9 mouse cellular contexts compared by ENCODE assay signal in the genomic region with DNA sequence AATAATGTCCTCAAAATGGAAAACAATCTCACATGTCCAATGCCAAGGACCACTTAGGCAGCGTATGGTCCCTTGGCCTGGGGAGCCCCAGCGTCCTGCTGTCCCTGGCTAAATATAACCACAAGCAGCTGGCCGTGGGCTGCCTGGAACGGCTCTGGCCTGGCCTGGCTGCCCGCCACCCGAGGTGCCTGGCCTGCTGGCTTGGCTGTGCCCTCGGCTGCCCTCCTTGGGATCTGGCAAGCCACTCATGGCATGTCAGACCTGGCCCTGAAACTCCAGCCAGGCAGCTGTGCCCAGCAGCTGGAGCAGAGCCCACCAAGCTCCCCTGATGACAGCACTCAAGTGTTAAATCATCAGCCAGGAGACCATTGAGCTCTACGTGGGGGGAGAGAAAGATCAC.
DNase-seq lines count a peak whose midpoint lies in the region; ATAC-seq and TF ChIP-seq lines count a peak whose summit lies in the region.
"Had no signal": no experiment of that assay in that cellular context is flagged by ENCODE, and none has a peak within 500 bp of the region (broad histone marks: within the 10 kb centered on the region; RNA-seq: fewer than 3 reads in every experiment).

No protein-coding gene starts in this region.

- peaks cover 47% of the 10 kb centered on the region for H3K4me1 ChIP-seq in hindbrain, postnatal 0 days (ENCODE audit: insufficient read depth, low read length)
- peaks cover 50% of the 10 kb centered on the region for H3K4me1 ChIP-seq in neural tube, embryonic 14.5 days (ENCODE audit: control insufficient read depth, insufficient read depth, low read length)
- H3K4me1 ChIP-seq in liver, embryonic 11.5 days (replicated peaks; ENCODE audit: control insufficient read depth, insufficient read depth, low read length) = no peaks in the 10 kb centered on the region

- intact Hi-C loops in left cerebral cortex, adult 2 months (cut with DNase I) = loop anchor here (5.0 to 10.0 kb wide), 4 partner anchors 98 to 302 kb away; no protein-coding TSS in a partner anchor
- intact Hi-C loops in gastrocnemius, postnatal 14 days (cut with DNase I; ENCODE audit: low total_unique reads) = no loop called here

- peak overlapping the region; percentile 13; the same call in 1 of the 2 replicates for H3K27ac ChIP-seq in left cerebral cortex, adult 2 months
- H3K27ac ChIP-seq in hindbrain, postnatal 0 days = peak overlapping the region; percentile 32; the same call in 1 of the 2 replicates
- 0 out of 2 replicates have a peak overlapping the region, but pooled peaks have one; percentile 28 for H3K27ac ChIP-seq in neural tube, embryonic 14.5 days (ENCODE audit: low read depth, low read length)
- no peak overlapping the region for H3K27ac ChIP-seq in liver, embryonic 11.5 days (ENCODE audit: low read depth, low read length)

- H3K27me3 ChIP-seq in hindbrain, postnatal 0 days (ENCODE audit: insufficient read depth, low read length) = no peaks in the 10 kb centered on the region; the same call in 1 of the 2 replicates
- H3K27me3 ChIP-seq in neural tube, embryonic 14.5 days (ENCODE audit: control insufficient read depth, insufficient read depth, low read length) = no peaks in the 10 kb centered on the region
- H3K27me3 ChIP-seq in liver, embryonic 11.5 days (replicated peaks; ENCODE audit: control insufficient read depth, insufficient read depth, low read length) = no peaks in the 10 kb centered on the region; the same call in 1 of the 2 replicates

- peak in 1 of 2 experiments; percentile 43 for DNase-seq in left cerebral cortex, adult 2 months (ENCODE audit: extremely low spot score in 1 of 2, low spot score in 2 of 2)
- DNase-seq in left cerebral cortex, adult 11 months (ENCODE audit: low spot score) = no peak
- DNase-seq in adrenal gland, postnatal 36 days = peak; percentile 78 to 80
- DNase-seq in gastrocnemius, postnatal 14 days = peak; percentile 91
- peak; percentile 67 for DNase-seq in hindbrain, postnatal 0 days (ENCODE audit: low spot score)
- no peak for DNase-seq in liver, embryonic 11.5 days (ENCODE audit: low spot score)

- 31% methylated on average over 8 of the region's 8 CpGs for WGBS in hindbrain, postnatal 0 days
- 45% methylated on average over 8 of the region's 8 CpGs for WGBS in neural tube, embryonic 14.5 days
- 52% methylated on average over 8 of the region's 8 CpGs for WGBS in liver, embryonic 11.5 days

- no peak for TF ChIP-seq CTCF in left cerebral cortex, adult 2 months (IDR thresholded peaks at IDR 0.05)
- no peak for TF ChIP-seq CTCF in hindbrain, postnatal 0 days (IDR thresholded peaks at IDR 0.05; ENCODE audit: low read depth)

- ATAC-seq in hindbrain, postnatal 0 days = peak; percentile 40
- no peak for ATAC-seq in neural tube, embryonic 14.5 days (ENCODE audit: low read depth)
- ATAC-seq in erythroblast, adult 5-6 weeks (replicated peaks; ENCODE audit: low FRiP score, poor library complexity, severe bottlenecking) = no peak
- no peak for ATAC-seq in liver, embryonic 11.5 days (replicated peaks; ENCODE audit: low FRiP score)

- no peak overlapping the region for H3K9ac ChIP-seq in hindbrain, postnatal 0 days (replicated peaks; ENCODE audit: low read length)
- no peak overlapping the region for H3K9ac ChIP-seq in neural tube, embryonic 14.5 days (replicated peaks; ENCODE audit: low read depth, low read length)
- H3K9ac ChIP-seq in liver, embryonic 11.5 days (ENCODE audit: low read depth, low read length) = no peak overlapping the region

- no peak overlapping the region for H3K4me3 ChIP-seq in left cerebral cortex, adult 2 months
- no peak overlapping the region for H3K4me3 ChIP-seq in hindbrain, postnatal 0 days (ENCODE audit: low read length)
- no peak overlapping the region for H3K4me3 ChIP-seq in neural tube, embryonic 14.5 days (ENCODE audit: low read depth, low read length)
- no peak overlapping the region for H3K4me3 ChIP-seq in liver, embryonic 11.5 days (ENCODE audit: low read depth, low read length)
- H3K4me3 ChIP-seq: erythroblast, embryonic 14.5 days had no signal

- H3K36me3 ChIP-seq in hindbrain, postnatal 0 days (ENCODE audit: insufficient read depth, low read length) = no peaks in the 10 kb centered on the region
- no peaks in the 10 kb centered on the region for H3K36me3 ChIP-seq in neural tube, embryonic 14.5 days (ENCODE audit: control insufficient read depth, insufficient read depth, low read length)
- no peaks in the 10 kb centered on the region for H3K36me3 ChIP-seq in liver, embryonic 11.5 days (ENCODE audit: control insufficient read depth, insufficient read depth, low read length)

- H3K9me3 ChIP-seq in hindbrain, postnatal 0 days (ENCODE audit: low read length) = no peaks in the 10 kb centered on the region
- H3K9me3 ChIP-seq in neural tube, embryonic 14.5 days (ENCODE audit: control insufficient read depth, low read length) = no peaks in the 10 kb centered on the region
- H3K9me3 ChIP-seq in liver, embryonic 11.5 days (ENCODE audit: control insufficient read depth, low read length) = no peaks in the 10 kb centered on the region

- no peak overlapping the region for H3K4me2 ChIP-seq in hindbrain, postnatal 0 days (ENCODE audit: low read depth, low read length)
- H3K4me2 ChIP-seq in neural tube, embryonic 14.5 days (ENCODE audit: low read depth, low read length) = no peak overlapping the region
- H3K4me2 ChIP-seq in liver, embryonic 11.5 days = no peak overlapping the region

Comparison
In these comparisons a context has a peak if more than half of its experiments do, and no peak if none do; other contexts are left out.
1. DNase-seq: peak in adrenal gland, postnatal 36 days (2 of 2), gastrocnemius, postnatal 14 days (single experiment) and hindbrain, postnatal 0 days (single experiment); none in left cerebral cortex, adult 11 months (single experiment) and liver, embryonic 11.5 days (single experiment).